Mouse (Mus musculus): ENCODE results near the gene Arr3.

DNA sequence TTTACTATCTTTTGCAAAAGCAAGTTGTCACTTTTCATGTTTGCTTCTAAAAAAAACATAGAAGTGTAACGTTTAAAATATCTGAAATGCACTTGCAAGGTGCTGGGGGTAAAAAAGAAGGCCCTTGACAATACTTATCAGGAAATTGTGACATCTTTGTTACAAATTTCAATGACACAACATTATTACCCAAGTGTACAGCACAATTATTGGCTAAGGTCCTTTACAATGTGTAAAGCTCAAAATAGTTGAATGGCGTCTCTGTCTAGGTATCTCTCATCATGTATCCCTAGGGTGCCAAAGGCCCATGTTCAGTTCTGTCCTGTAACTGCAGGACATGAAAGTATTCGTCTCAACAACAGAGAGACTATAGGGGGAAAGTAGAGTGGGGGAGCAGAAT lies 49.3 kb upstream of the Arr3 start:
- TF ChIP-seq CHD2 (IDR thresholded peaks at IDR 0.05; ENCODE audit: low read length) (no peak), POLR2A (IDR thresholded peaks at IDR 0.05; ENCODE audit: low read depth, low read length) (no peak), CTCF (conservative IDR thresholded peaks at IDR 0.05 in 1 of 2, IDR thresholded peaks at IDR 0.05 in 1 of 2; ENCODE audit: low read depth in 2 of 2, low read length in 2 of 2) (no peak), EP300 (IDR thresholded peaks at IDR 0.05; ENCODE audit: low read length) (no peak), E2F4 (IDR thresholded peaks at IDR 0.05; ENCODE audit: insufficient replicate concordance, low read depth, low read length) (no peak), USF1 (IDR thresholded peaks at IDR 0.05; ENCODE audit: low read depth, low read length) (no peak), MAZ (IDR thresholded peaks at IDR 0.05; ENCODE audit: low read depth, low read length) (no peak), POLR2AphosphoS2 (IDR thresholded peaks at IDR 0.05; ENCODE audit: low read depth, low read length) (no peak), ZKSCAN1 (IDR thresholded peaks at IDR 0.05; ENCODE audit: borderline replicate concordance, low read depth, low read length) (no peak), MAFK (IDR thresholded peaks at IDR 0.05; ENCODE audit: insufficient replicate concordance, low read length) (no peak), GABPA (IDR thresholded peaks at IDR 0.05; ENCODE audit: insufficient replicate concordance, low read depth, low read length) (no peak), TBP (conservative IDR thresholded peaks at IDR 0.05; ENCODE audit: low read depth, low read length) (no peak), UBTF (IDR thresholded peaks at IDR 0.05; ENCODE audit: low read depth, low read length) (no peak), RAD21 (IDR thresholded peaks at IDR 0.05; ENCODE audit: low read depth, low read length) (no peak)

Data from CH12.LX (cell line).